Mouse (Mus musculus): ENCODE measurements around the gene Catsper4. TPM values are rescaled to one million over a fixed set of nuclear protein-coding genes. Genes with fewer than 3 reads are reported as not detected.

Gene Catsper4
- total and polyA plus RNA-seq, 2 experiments from 2014 or later: 0.16 TPM; not detected in 1

DNA sequence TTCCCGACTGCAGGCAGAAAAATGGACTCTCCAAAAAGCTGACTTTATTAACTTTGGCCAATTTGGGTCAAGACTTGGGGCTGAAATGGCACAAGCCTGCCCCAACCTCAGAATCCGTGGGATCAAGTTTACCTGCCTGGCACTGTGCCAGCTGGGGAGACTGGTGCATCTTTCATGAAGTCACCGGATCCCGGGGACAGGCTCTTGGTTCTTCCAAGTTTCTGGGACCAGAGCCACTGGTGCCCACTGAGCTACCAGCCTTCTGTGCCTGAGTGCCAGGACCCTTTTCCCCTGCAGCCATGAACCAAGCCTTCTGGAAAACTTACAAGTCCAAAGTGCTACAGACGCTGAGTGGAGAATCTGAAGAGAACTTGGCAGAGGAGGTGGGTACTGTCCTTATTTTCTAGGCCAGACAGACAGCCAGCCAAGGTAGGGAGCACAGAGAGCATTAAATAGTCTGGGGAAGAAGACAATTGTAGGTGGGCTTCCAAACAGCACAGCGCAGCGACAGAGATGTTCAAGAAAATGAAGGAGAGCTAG, 19.6 kb upstream of the Catsper4 start, which contains the start of gene Gm30191:
Gm30191 (plus strand) TSS at position 217 of the 540 bp plus-strand sequence.
- Histone ChIP-seq H3K4me1 (ENCODE audit: insufficient read depth, low read length) (peaks cover 12% of the 10 kb centered on the region; the same call in 1 of the 2 replicates), H3K9me3 (ENCODE audit: low read length) (no peaks in the 10 kb centered on the region), H3K27ac (ENCODE audit: low read depth, low read length) (no peak within 1 kb of the TSS), H3K36me3 (ENCODE audit: insufficient read depth, low read length) (no peaks in the 10 kb centered on the region), H3K9ac (replicated peaks; ENCODE audit: low read length, poor library complexity, severe bottlenecking) (no peak within 1 kb of the TSS), H3K4me3 (ENCODE audit: low read depth, low read length) (peak within 1 kb of the TSS; percentile 67), H3K27me3 (ENCODE audit: insufficient read depth, low read length) (peaks cover 18% of the 10 kb centered on the region), H3K4me2 (ENCODE audit: low read depth, low read length, poor library complexity, severe bottlenecking) (peak within 1 kb of the TSS; percentile 97)
- ATAC-seq (ENCODE audit: low FRiP score) (no peak), DNase-seq (ENCODE audit: low spot score) (peak; percentile 30)
- no peak for TF ChIP-seq CTCF (IDR thresholded peaks at IDR 0.05)
- WGBS: 72% methylated on average over 7 of the region's 7 CpGs

- Histone ChIP-seq H3K27ac (ENCODE audit: low read depth, low read length) (no peak overlapping the region), H3K4me1 (ENCODE audit: insufficient read depth, low read length) (peaks cover 12% of the 10 kb centered on the region; the same call in 1 of the 2 replicates), H3K27me3 (ENCODE audit: insufficient read depth, low read length) (peaks cover 16% of the 10 kb centered on the region), H3K4me2 (ENCODE audit: low read depth, low read length, poor library complexity, severe bottlenecking) (no peak overlapping the region), H3K4me3 (ENCODE audit: low read depth, low read length) (no peak overlapping the region), H3K9ac (replicated peaks; ENCODE audit: low read length, poor library complexity, severe bottlenecking) (no peak overlapping the region), H3K36me3 (ENCODE audit: insufficient read depth, low read length) (no peaks in the 10 kb centered on the region), H3K9me3 (ENCODE audit: low read length) (no peaks in the 10 kb centered on the region)
- no peak for TF ChIP-seq CTCF (IDR thresholded peaks at IDR 0.05)
- DNase-seq (ENCODE audit: low spot score) (peak; percentile 80), ATAC-seq (ENCODE audit: low FRiP score) (no peak)
- 16% methylated on average over 4 of the region's 4 CpGs for WGBS
Measured at GRCm38 (mm10) chr4:134246256-134246655, 19.1 kb upstream of the Catsper4 start.

GRCm38 (mm10) chr4:134245148-134245843, 18.1 kb upstream of the Catsper4 start, which contains the start of gene Zfp593:
Zfp593 (minus strand) TSS chr4:134245592.
- Histone ChIP-seq H3K27ac (ENCODE audit: low read depth, low read length) (no peak within 1 kb of the TSS), H3K27me3 (ENCODE audit: insufficient read depth, low read length) (peaks cover 11% of the 10 kb centered on the region), H3K4me3 (ENCODE audit: low read depth, low read length) (peak within 1 kb of the TSS; percentile 67), H3K9me3 (ENCODE audit: low read length) (no peaks in the 10 kb centered on the region), H3K4me2 (ENCODE audit: low read depth, low read length, poor library complexity, severe bottlenecking) (peak within 1 kb of the TSS; percentile 97), H3K9ac (replicated peaks; ENCODE audit: low read length, poor library complexity, severe bottlenecking) (peak within 1 kb of the TSS; percentile 68), H3K4me1 (ENCODE audit: insufficient read depth, low read length) (peaks cover 9% of the 10 kb centered on the region; the same call in 1 of the 2 replicates), H3K36me3 (ENCODE audit: insufficient read depth, low read length) (no peaks in the 10 kb centered on the region)
- DNase-seq (ENCODE audit: low spot score) (peak; percentile 93), ATAC-seq (ENCODE audit: low FRiP score) (peak; percentile 74)
- under 1% methylated on average over 60 of the region's 60 CpGs for WGBS
- TF ChIP-seq CTCF (IDR thresholded peaks at IDR 0.05): peak; percentile 90

DNA sequence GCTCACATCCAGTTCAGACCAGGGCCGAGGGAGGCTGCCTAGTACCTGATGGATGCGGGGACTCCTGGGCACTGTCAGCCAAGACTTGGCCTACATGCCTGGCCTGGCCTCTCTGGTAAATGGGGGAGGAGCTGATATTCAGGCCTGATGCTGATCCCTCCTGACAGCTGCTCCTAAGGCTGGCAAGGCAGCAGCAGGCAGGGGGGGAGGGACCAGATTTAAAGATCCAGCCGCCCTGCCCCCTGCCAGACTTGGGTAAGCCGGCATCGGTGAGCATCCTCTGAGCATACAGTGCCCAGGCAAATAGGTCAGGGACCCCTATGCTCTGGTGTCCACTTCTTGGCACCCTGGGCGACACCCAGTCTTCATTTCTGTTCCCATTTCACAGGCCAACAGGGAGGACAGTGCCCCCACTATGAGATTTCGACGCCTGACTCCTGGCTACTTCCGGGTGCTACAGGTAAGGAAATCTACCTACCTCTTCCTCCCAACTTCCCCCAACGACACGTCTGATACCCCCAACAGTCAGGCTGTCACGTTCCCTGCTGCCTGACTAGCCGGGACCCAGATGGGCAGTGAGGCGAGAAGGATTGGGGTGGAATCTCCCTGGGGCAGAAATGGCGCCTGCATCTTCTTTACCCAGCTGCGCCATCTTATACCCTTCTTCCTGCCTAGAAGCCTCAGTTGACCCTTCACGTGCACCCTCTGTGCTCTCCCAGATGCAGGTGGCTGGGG, 16.5 kb upstream of the Catsper4 start, which contains the start of gene E130218I03Rik:
E130218I03Rik (plus strand) TSS at position 147 of the 735 bp plus-strand sequence.
- H3K4me1 ChIP-seq (ENCODE audit: insufficient read depth, low read length): peaks cover 9% of the 10 kb centered on the region; the same call in 1 of the 2 replicates
- H3K9me3 ChIP-seq (ENCODE audit: low read length): no peaks in the 10 kb centered on the region
- ATAC-seq (ENCODE audit: low FRiP score): no peak
- H3K27ac ChIP-seq (ENCODE audit: low read depth, low read length): no peak within 1 kb of the TSS
- 0 out of 2 replicates have a peak within 1 kb of the TSS, but pooled peaks have one; percentile 68 for H3K9ac ChIP-seq (replicated peaks; ENCODE audit: low read length, poor library complexity, severe bottlenecking)
- H3K4me2 ChIP-seq (ENCODE audit: low read depth, low read length, poor library complexity, severe bottlenecking): peak within 1 kb of the TSS; percentile 97
- no peaks in the 10 kb centered on the region for H3K36me3 ChIP-seq (ENCODE audit: insufficient read depth, low read length)
- TF ChIP-seq CTCF (IDR thresholded peaks at IDR 0.05): no peak
- 90% methylated on average over 17 of the region's 17 CpGs for WGBS
- peak; percentile 34 for DNase-seq (ENCODE audit: low spot score)
- H3K27me3 ChIP-seq (ENCODE audit: insufficient read depth, low read length): peaks cover 11% of the 10 kb centered on the region
- H3K4me3 ChIP-seq (ENCODE audit: low read depth, low read length): peak within 1 kb of the TSS; percentile 67; the same call in 1 of the 2 replicates

GRCm38 (mm10) chr4:134238686-134239085, 11.5 kb upstream of the Catsper4 start:
- Histone ChIP-seq H3K27me3 (ENCODE audit: insufficient read depth, low read length) (peaks cover 9% of the 10 kb centered on the region), H3K4me2 (ENCODE audit: low read depth, low read length, poor library complexity, severe bottlenecking) (peak overlapping the region; percentile 20; the same call in 1 of the 2 replicates), H3K9ac (replicated peaks; ENCODE audit: low read length, poor library complexity, severe bottlenecking) (no peak overlapping the region), H3K4me3 (ENCODE audit: low read depth, low read length) (no peak overlapping the region), H3K27ac (ENCODE audit: low read depth, low read length) (no peak overlapping the region), H3K4me1 (ENCODE audit: insufficient read depth, low read length) (no peaks in the 10 kb centered on the region), H3K36me3 (ENCODE audit: insufficient read depth, low read length) (no peaks in the 10 kb centered on the region), H3K9me3 (ENCODE audit: low read length) (no peaks in the 10 kb centered on the region)
- ATAC-seq (ENCODE audit: low FRiP score): no peak
- WGBS: 17% methylated on average over 10 of the region's 10 CpGs
- TF ChIP-seq CTCF (IDR thresholded peaks at IDR 0.05): peak; percentile 8; the same call in 1 of the 2 replicates
- DNase-seq (ENCODE audit: low spot score): no peak
